ENCODE assay signal across 22 mouse cellular contexts in genomic region chr1:145707901-145708300, GRCm38 (mm10).
A peak's percentile ranks its signal among the peaks of the same experiment; 100 is the strongest.
DNase-seq lines count a peak whose midpoint lies in the region; ATAC-seq lines count a peak whose summit lies in the region.
"Had no signal": no experiment of that assay in that cellular context is flagged by ENCODE, and none has a peak within 500 bp of the region (broad histone marks: within the 10 kb centered on the region; RNA-seq: fewer than 3 reads in every experiment).

No protein-coding gene starts in this region.

- DNase-seq in ES-CJ7 (ENCODE audit: low read depth, low spot score) = peak; percentile 2
- peak; percentile 45 to 69 for DNase-seq in frontal cortex, adult 2 months (ENCODE audit: extremely low spot score in 1 of 2, low spot score in 1 of 2)
- peak; percentile 2 to 6 for DNase-seq in layer of hippocampus, postnatal 14 days (ENCODE audit: low spot score in 2 of 2)
- DNase-seq in right cerebral cortex, postnatal 14 days = peak; percentile 9
- DNase-seq in yolk sac, embryonic 10.5 days (ENCODE audit: low spot score) = no peak
- DNase-seq: adrenal gland, adult 2 months; cerebellum, adult 11 months; cerebellum, postnatal 25 days; gastrocnemius, postnatal 36 days; heart, postnatal 4 days; kidney, postnatal 10 days; retina, postnatal 1 day; thymus, adult 18-20 months had no signal

- H3K36me3 ChIP-seq in midbrain, embryonic 16.5 days (ENCODE audit: control insufficient read depth, insufficient read depth, low read length) = no peaks in the 10 kb centered on the region
- H3K36me3 ChIP-seq: heart, embryonic 15.5 days; hindbrain, embryonic 15.5 days; lung, embryonic 15.5 days; midbrain, embryonic 10.5 days had no signal

- H3K4me2 ChIP-seq in midbrain, embryonic 16.5 days (ENCODE audit: low read length) = no peak overlapping the region
- H3K4me2 ChIP-seq: heart, embryonic 15.5 days; hindbrain, embryonic 15.5 days; lung, embryonic 15.5 days had no signal

- no peak for ATAC-seq in midbrain, embryonic 16.5 days
- no peak for ATAC-seq in cerebellum, adult (ENCODE audit: insufficient number of reproducible peaks, low FRiP score, low TSS enrichment)
- ATAC-seq: intestine, embryonic 16.5 days had no signal

- no peaks in the 10 kb centered on the region for H3K4me1 ChIP-seq in midbrain, embryonic 16.5 days (ENCODE audit: control insufficient read depth, insufficient read depth, low read length)
- H3K4me1 ChIP-seq: heart, embryonic 15.5 days; hindbrain, embryonic 15.5 days; lung, embryonic 15.5 days; midbrain, embryonic 10.5 days had no signal

- H3K9ac ChIP-seq in midbrain, embryonic 16.5 days (ENCODE audit: low read depth, low read length) = no peak overlapping the region
- H3K9ac ChIP-seq: heart, embryonic 15.5 days; hindbrain, embryonic 15.5 days; liver, embryonic 14.5 days; lung, embryonic 15.5 days had no signal

- H3K27me3 ChIP-seq in midbrain, embryonic 16.5 days (ENCODE audit: control insufficient read depth, insufficient read depth, low read depth, low read length) = no peaks in the 10 kb centered on the region
- H3K27me3 ChIP-seq: heart, embryonic 15.5 days; hindbrain, embryonic 15.5 days; lung, embryonic 15.5 days had no signal

- WGBS in midbrain, embryonic 16.5 days = 79% methylated on average over 2 of the region's 2 CpGs

- no peaks in the 10 kb centered on the region for H3K9me3 ChIP-seq in midbrain, embryonic 16.5 days (replicated peaks; ENCODE audit: control insufficient read depth, low read length, poor library complexity, severe bottlenecking)
- H3K9me3 ChIP-seq: heart, embryonic 15.5 days; hindbrain, embryonic 15.5 days; lung, embryonic 15.5 days; midbrain, embryonic 10.5 days had no signal

- H3K4me3 ChIP-seq in midbrain, embryonic 16.5 days (ENCODE audit: low read depth, low read length) = no peak overlapping the region
- H3K4me3 ChIP-seq: heart, embryonic 15.5 days; hindbrain, embryonic 15.5 days; lung, embryonic 15.5 days; midbrain, embryonic 10.5 days had no signal

- no peak overlapping the region for H3K27ac ChIP-seq in midbrain, embryonic 16.5 days (ENCODE audit: low read length)
- H3K27ac ChIP-seq: heart, embryonic 15.5 days; hindbrain, embryonic 15.5 days; liver, embryonic 14.5 days; lung, embryonic 15.5 days; macrophage; midbrain, embryonic 10.5 days had no signal
